8 mouse cellular contexts compared by ENCODE assay signal in the genomic region with DNA sequence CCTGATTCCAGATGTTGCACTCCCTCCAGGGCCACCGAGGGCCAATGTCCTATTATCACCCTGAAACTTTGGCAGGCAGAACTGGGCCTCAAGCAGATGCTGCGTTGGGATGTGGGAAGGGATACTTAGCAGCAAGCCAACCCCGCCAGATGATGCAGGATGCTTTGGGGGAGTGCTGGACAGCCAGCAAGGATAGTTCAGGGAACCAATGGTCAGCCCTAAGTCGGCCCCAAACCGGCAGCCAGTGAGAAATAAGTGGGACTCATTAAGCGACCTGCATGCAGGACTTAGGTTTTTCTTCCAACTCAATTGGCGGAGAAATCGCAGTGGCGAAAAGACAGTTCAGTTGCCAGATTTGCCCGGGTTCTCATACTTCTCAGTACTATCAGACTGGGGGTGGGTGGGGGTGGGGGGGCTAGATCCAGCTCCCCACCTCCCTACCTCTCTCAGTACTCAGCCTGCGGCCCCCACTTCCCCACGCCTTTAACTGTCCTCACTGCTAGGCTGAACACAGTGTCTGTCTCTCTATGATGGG. TPM values are rescaled to one million over a fixed set of nuclear protein-coding genes. Genes with fewer than 3 reads are reported as not detected.
DNase-seq lines count a peak whose midpoint lies in the region; ATAC-seq and TF ChIP-seq lines count a peak whose summit lies in the region.

No protein-coding gene starts in this region.

- H3K36me3 ChIP-seq in kidney, postnatal 0 days (ENCODE audit: insufficient read depth, low read length): 0 out of 2 replicates have a peak, but pooled peaks cover 5% of the 10 kb centered on the region
- H3K36me3 ChIP-seq in heart, embryonic 15.5 days: no peaks in the 10 kb centered on the region
- H3K36me3 ChIP-seq in liver, embryonic 15.5 days (replicated peaks): no peaks in the 10 kb centered on the region
- H3K36me3 ChIP-seq in stomach, postnatal 0 days (ENCODE audit: control insufficient read depth, insufficient read depth, low read length): no peaks in the 10 kb centered on the region

- H3K4me1 ChIP-seq in kidney, postnatal 0 days (replicated peaks; ENCODE audit: insufficient read depth, low read length): peaks cover 47% of the 10 kb centered on the region
- peaks cover 17% of the 10 kb centered on the region for H3K4me1 ChIP-seq in brown adipose tissue, adult 24 weeks (ENCODE audit: control insufficient read depth, insufficient read depth, insufficient read length, low read length)
- H3K4me1 ChIP-seq in heart, embryonic 15.5 days (replicated peaks): peaks cover 70% of the 10 kb centered on the region
- peaks cover 79% of the 10 kb centered on the region for H3K4me1 ChIP-seq in liver, embryonic 15.5 days (replicated peaks)
- H3K4me1 ChIP-seq in stomach, postnatal 0 days (replicated peaks; ENCODE audit: control insufficient read depth, insufficient read depth): peaks cover 7% of the 10 kb centered on the region

- H3K27ac ChIP-seq in kidney, postnatal 0 days: peak overlapping the region; percentile 98
- H3K27ac ChIP-seq in brown adipose tissue, adult 24 weeks (replicated peaks; ENCODE audit: low read depth, low read length): peak overlapping the region; percentile 91
- peak overlapping the region; percentile 91 for H3K27ac ChIP-seq in heart, embryonic 15.5 days
- peak overlapping the region; percentile 71 for H3K27ac ChIP-seq in liver, embryonic 15.5 days (replicated peaks)
- peak overlapping the region; percentile 98 for H3K27ac ChIP-seq in stomach, postnatal 0 days (replicated peaks)

- TF ChIP-seq EP300 in stomach, postnatal 0 days (optimal IDR thresholded peaks at IDR 0.05): no peak

- no peak for TF ChIP-seq CTCF in kidney, postnatal 0 days (IDR thresholded peaks at IDR 0.05; ENCODE audit: low read depth)
- TF ChIP-seq CTCF in stomach, postnatal 0 days (IDR thresholded peaks at IDR 0.05; ENCODE audit: low read depth): no peak

- WGBS in kidney, postnatal 0 days: 19% methylated on average over 12 of the region's 12 CpGs
- 25% methylated on average over 12 of the region's 12 CpGs for WGBS in heart, embryonic 15.5 days
- WGBS in liver, embryonic 15.5 days (ENCODE audit: insufficient replicate concordance): 14% methylated on average over 12 of the region's 12 CpGs
- 17% methylated on average over 12 of the region's 12 CpGs for WGBS in stomach, postnatal 0 days

- no peaks in the 10 kb centered on the region for H3K27me3 ChIP-seq in kidney, postnatal 0 days (ENCODE audit: insufficient read depth, low read length)
- no peaks in the 10 kb centered on the region for H3K27me3 ChIP-seq in heart, embryonic 15.5 days
- peaks cover 53% of the 10 kb centered on the region for H3K27me3 ChIP-seq in liver, embryonic 15.5 days
- no peaks in the 10 kb centered on the region for H3K27me3 ChIP-seq in stomach, postnatal 0 days (ENCODE audit: control insufficient read depth, insufficient read depth, low read length)

- no peak for ATAC-seq in kidney, postnatal 0 days (replicated peaks; ENCODE audit: low FRiP score, low read depth)
- no peak for ATAC-seq in heart, embryonic 15.5 days (replicated peaks; ENCODE audit: insufficient number of reproducible peaks, insufficient read depth, low FRiP score, low read depth)
- ATAC-seq in liver, embryonic 15.5 days (ENCODE audit: insufficient read depth): no peak
- ATAC-seq in stomach, postnatal 0 days (ENCODE audit: low FRiP score, low TSS enrichment): no peak; the same call in 1 of the 2 replicates

- DNase-seq in kidney, postnatal 0 days (ENCODE audit: low spot score): peak; percentile 40
- no peak for DNase-seq in kidney, adult 18-20 months
- no peak for DNase-seq in stomach, postnatal 0 days (ENCODE audit: low spot score)
- DNase-seq in left cerebral cortex, postnatal 10 days (ENCODE audit: extremely low spot score in 1 of 2, low spot score in 2 of 2): no peak
- DNase-seq in natural killer cell, adult 2 months (ENCODE audit: low spot score in 2 of 2): no peak

- H3K9me3 ChIP-seq in kidney, postnatal 0 days (replicated peaks; ENCODE audit: low read length): no peaks in the 10 kb centered on the region
- no peaks in the 10 kb centered on the region for H3K9me3 ChIP-seq in heart, embryonic 15.5 days (replicated peaks)
- H3K9me3 ChIP-seq in liver, embryonic 15.5 days (replicated peaks): no peaks in the 10 kb centered on the region
- no peaks in the 10 kb centered on the region for H3K9me3 ChIP-seq in stomach, postnatal 0 days (ENCODE audit: control insufficient read depth, low read length)

- H3K4me2 ChIP-seq in kidney, postnatal 0 days (ENCODE audit: low read length): peak overlapping the region; percentile 72
- peak overlapping the region; percentile 92 for H3K4me2 ChIP-seq in heart, embryonic 15.5 days
- peak overlapping the region; percentile 93 for H3K4me2 ChIP-seq in liver, embryonic 15.5 days
- peak overlapping the region; percentile 71 for H3K4me2 ChIP-seq in stomach, postnatal 0 days (replicated peaks; ENCODE audit: low read depth)

- peak overlapping the region; percentile 89 for H3K4me3 ChIP-seq in kidney, postnatal 0 days (replicated peaks; ENCODE audit: low read depth, low read length)
- H3K4me3 ChIP-seq in brown adipose tissue, adult 24 weeks (ENCODE audit: insufficient read depth, low read depth, low read length): peak overlapping the region; percentile 90
- H3K4me3 ChIP-seq in heart, embryonic 15.5 days: peak overlapping the region; percentile 81
- peak overlapping the region; percentile 69 for H3K4me3 ChIP-seq in liver, embryonic 15.5 days (replicated peaks)
- H3K4me3 ChIP-seq in stomach, postnatal 0 days (ENCODE audit: low read depth, low read length): peak overlapping the region; percentile 85

- H3K9ac ChIP-seq in kidney, postnatal 0 days (ENCODE audit: low read depth, low read length): peak overlapping the region; percentile 98
- H3K9ac ChIP-seq in heart, embryonic 15.5 days: peak overlapping the region; percentile 85
- peak overlapping the region; percentile 67; the same call in 1 of the 2 replicates for H3K9ac ChIP-seq in liver, embryonic 15.5 days
- H3K9ac ChIP-seq in stomach, postnatal 0 days (ENCODE audit: low read length): peak overlapping the region; percentile 95

- intact Hi-C loops in left cerebral cortex, postnatal 10 days (cut with DNase I): no loop called here

RNA-seq across cellular contexts. Expression of a gene that starts 14.0 kb away (rescaled TPM):
- 24.5 and 24.7 TPM in 2 replicates for polyA plus RNA-seq in kidney, postnatal 0 days (2015; fragmentation: Nextera tagmentation; extraction: Ambion mirVana)
- polyA plus RNA-seq in brown adipose tissue, adult 24 weeks (2012; ENCODE audit: insufficient read depth, insufficient read length, missing spikeins): 10.0 and 10.2 TPM in 2 replicates
- 20.4 and 34.5 TPM in 2 replicates for polyA plus RNA-seq in heart, embryonic 15.5 days (2015; fragmentation: Nextera tagmentation; extraction: Ambion mirVana)
- 5.7 and 6.5 TPM in 2 replicates for polyA plus RNA-seq in liver, embryonic 15.5 days (2015; fragmentation: Nextera tagmentation; extraction: Ambion mirVana)
- 8.0 and 9.4 TPM in 2 replicates for polyA plus RNA-seq in stomach, postnatal 0 days (2015; fragmentation: Nextera tagmentation; extraction: Ambion mirVana)
- 10 to 100 TPM; 21.5 to 23.5 TPM for total RNA-seq in left cerebral cortex, postnatal 10 days (2021)

RNA-seq across cellular contexts. Expression of a gene that starts 52.0 kb away (rescaled TPM):
- polyA plus RNA-seq in kidney, postnatal 0 days (2015; fragmentation: Nextera tagmentation; extraction: Ambion mirVana): 86.9 and 108 TPM in 2 replicates
- 70.5 and 79.9 TPM in 2 replicates for polyA plus RNA-seq in brown adipose tissue, adult 24 weeks (2012; ENCODE audit: insufficient read depth, insufficient read length, missing spikeins)
- 64.3 and 76.8 TPM in 2 replicates for polyA plus RNA-seq in heart, embryonic 15.5 days (2015; fragmentation: Nextera tagmentation; extraction: Ambion mirVana)
- polyA plus RNA-seq in liver, embryonic 15.5 days (2015; fragmentation: Nextera tagmentation; extraction: Ambion mirVana): 101 and 106 TPM in 2 replicates
- 36.7 and 40.7 TPM in 2 replicates for polyA plus RNA-seq in stomach, postnatal 0 days (2015; fragmentation: Nextera tagmentation; extraction: Ambion mirVana)
- total RNA-seq in left cerebral cortex, postnatal 10 days (2021): 100 to 1,000 TPM; 122 to 127 TPM
